10 mouse cellular contexts compared by ENCODE assay signal in genomic region chr16:38666523-38666922, GRCm38 (mm10).
"Had no signal": no experiment of that assay in that cellular context is flagged by ENCODE, and none has a peak within 500 bp of the region (broad histone marks: within the 10 kb centered on the region; RNA-seq: fewer than 3 reads in every experiment).

No protein-coding gene starts in this region.

- DNase-seq: lung, postnatal 36 days; midbrain, embryonic 14.5 days; thymus, postnatal 4 days had no signal

- H3K4me3 ChIP-seq: left cerebral cortex, adult 2 months; limb, embryonic 10.5 days; liver, embryonic 15.5 days; lung, embryonic 15.5 days; neural tube, embryonic 12.5 days had no signal

- H3K4me2 ChIP-seq: liver, embryonic 11.5 days; liver, embryonic 15.5 days; lung, embryonic 15.5 days; neural tube, embryonic 12.5 days had no signal

- H3K27me3 ChIP-seq: liver, embryonic 15.5 days; lung, embryonic 15.5 days; neural tube, embryonic 12.5 days had no signal

- H3K27ac ChIP-seq: left cerebral cortex, adult 2 months; limb, embryonic 10.5 days; liver, embryonic 15.5 days; lung, embryonic 15.5 days; neural tube, embryonic 12.5 days; stomach, postnatal 0 days had no signal

- H3K9me3 ChIP-seq: limb, embryonic 10.5 days; liver, embryonic 15.5 days; lung, embryonic 15.5 days; neural tube, embryonic 12.5 days had no signal

- H3K4me1 ChIP-seq: limb, embryonic 10.5 days; liver, embryonic 15.5 days; neural tube, embryonic 12.5 days had no signal

- H3K36me3 ChIP-seq: limb, embryonic 10.5 days; liver, embryonic 15.5 days; lung, embryonic 15.5 days; neural tube, embryonic 12.5 days had no signal

- H3K9ac ChIP-seq: liver, embryonic 15.5 days; lung, embryonic 15.5 days; neural tube, embryonic 12.5 days had no signal
